Mouse (Mus musculus) gastrocnemius, adult 2 months (tissue): Measurements from ENCODE around the gene Nova1. TPM values are rescaled to one million over a fixed set of nuclear protein-coding genes. Genes with fewer than 3 reads are reported as not detected.
A peak's percentile ranks its signal among the peaks of the same experiment; 100 is the strongest.

Experiments used
- DNase-seq: peaks from one replicate; pipeline ENCODE4 v3.0.0; 2022
- H3K27ac ChIP-seq: fragments of 200-600 bp; 2 replicates; pipeline ENCODE4 v1.8.1; 2022; ENCODE audit warnings: mild to moderate bottlenecking
- H3K4me3 ChIP-seq: fragments of 200-600 bp; 2 replicates; pipeline ENCODE4 v1.8.1; 2022; ENCODE audit warnings: mild to moderate bottlenecking, moderate library complexity
- CTCF ChIP-seq: fragments of 200-600 bp; IDR thresholded peaks from 2 replicates; pipeline ENCODE4 v1.8.1; 2022; ENCODE audit warnings: antibody characterized with exemption, mild to moderate bottlenecking, moderate library complexity
- intact Hi-C: fragments of 180-260 bp; cut with DNase I; formaldehyde crosslinking; loops from one replicate; pipeline ENCODE4 v1.15.1; 2025
- long read RNA-seq, 2 experiments: library from polyadenylated mRNA; stranded (forward); transcript quantifications; one replicate each; pipeline ENCODE4 v2.0.0; 2021
- total RNA-seq, 2 experiments: library from RNA; stranded (reverse); gene quantifications; 2 replicates each; pipeline ENCODE4 v1.2.3; 2021

Nova1 gene
- 1 to 10 TPM; 3.9 to 5.6 TPM for total RNA-seq
- long read RNA-seq, experiment 1, full-length matches to known transcripts: 2 of 9 reads
- long read RNA-seq, experiment 1, partial matches to known transcripts: 1 of 9 reads
- long read RNA-seq, experiment 1, other reads (novel, unspliced or antisense): 6 of 9 reads
- long read RNA-seq, experiment 2, partial matches to known transcripts: 0 of 2 reads
- long read RNA-seq, experiment 2, other reads (novel, unspliced or antisense): 2 of 2 reads

GRCm38 (mm10) chr12:46818856-46819347, at the start of gene Nova1:
TSS of gene Nova1 (minus strand) at chr12:46818929.
- TF ChIP-seq CTCF: no peak
- intact Hi-C loops: no loop called here
- peak within 1 kb of the TSS; percentile 87 for H3K4me3 ChIP-seq
- peak within 1 kb of the TSS; percentile 82 for H3K27ac ChIP-seq
- DNase-seq: peak; percentile 80

GRCm38 (mm10) chr12:46819348-46820022, 756 bp upstream of the Nova1 start:
- Histone ChIP-seq H3K27ac (peak overlapping the region; percentile 77), H3K4me3 (peak overlapping the region; percentile 87)
- intact Hi-C loops: no loop called here
- peak; percentile 95 for DNase-seq
- no peak for TF ChIP-seq CTCF

GRCm38 (mm10) chr12:46818021-46818855, 491 bp downstream of the Nova1 start:
- DNase-seq: peak; percentile 44
- peak overlapping the region; percentile 82 for H3K27ac ChIP-seq
- intact Hi-C loops: no loop called here
- no peak for TF ChIP-seq CTCF
- peak overlapping the region; percentile 87 for H3K4me3 ChIP-seq

GRCm38 (mm10) chr12:46817211-46817803, 1.4 kb downstream of the Nova1 start:
- peak overlapping the region; percentile 87 for H3K4me3 ChIP-seq
- peak overlapping the region; percentile 82 for H3K27ac ChIP-seq
- no peak for TF ChIP-seq CTCF
- DNase-seq: no peak
- intact Hi-C loops: no loop called here

GRCm38 (mm10) chr12:46816291-46816690, 2.4 kb downstream of the Nova1 start:
- H3K27ac ChIP-seq: peak overlapping the region; percentile 82
- intact Hi-C loops: no loop called here
- no peak for TF ChIP-seq CTCF
- DNase-seq: no peak
- peak overlapping the region; percentile 87 for H3K4me3 ChIP-seq

- peak overlapping the region; percentile 87 for H3K4me3 ChIP-seq
- no peak for TF ChIP-seq CTCF
- peak overlapping the region; percentile 82 for H3K27ac ChIP-seq
- intact Hi-C loops: no loop called here
- no peak for DNase-seq
These were observed 3.0 kb downstream of the Nova1 start for GRCm38 (mm10) chr12:46815697-46816096.

GRCm38 (mm10) chr12:46814820-46815219, 3.9 kb downstream of the Nova1 start:
- TF ChIP-seq CTCF: no peak
- H3K4me3 ChIP-seq: peak overlapping the region; percentile 87
- H3K27ac ChIP-seq: peak overlapping the region; percentile 82; the same call in 1 of the 2 replicates
- intact Hi-C loops: no loop called here
- DNase-seq: no peak

- no peak for TF ChIP-seq CTCF
- intact Hi-C loops: no loop called here
These were observed 17.4 kb downstream of the Nova1 start for GRCm38 (mm10) chr12:46801311-46801710.

GRCm38 (mm10) chr12:46782301-46783280, 36.1 kb downstream of the Nova1 start:
- no peak for TF ChIP-seq CTCF
- no peak for DNase-seq
- intact Hi-C loops: no loop called here
- H3K4me3 ChIP-seq: no peak overlapping the region
- H3K27ac ChIP-seq: no peak overlapping the region

More at GRCm38 (mm10) chr12:46801311-46801710, 17.4 kb downstream of the Nova1 start:
- H3K4me3 ChIP-seq: no peak overlapping the region
- H3K27ac ChIP-seq: no peak overlapping the region
- peak; percentile 9 for DNase-seq

GRCm38 (mm10) chr12:46781481-46781880, 37.2 kb downstream of the Nova1 start:
- H3K4me3 ChIP-seq: no peak overlapping the region
- no peak for DNase-seq
- intact Hi-C loops: no loop called here
- no peak for TF ChIP-seq CTCF
- H3K27ac ChIP-seq: no peak overlapping the region

- H3K4me3 ChIP-seq: no peak overlapping the region
- TF ChIP-seq CTCF: no peak
- H3K27ac ChIP-seq: no peak overlapping the region
- no peak for DNase-seq
- intact Hi-C loops: no loop called here
These were observed 37.7 kb downstream of the Nova1 start for GRCm38 (mm10) chr12:46780983-46781382.
